Mouse (Mus musculus) large intestine, adult 2 months (tissue): ENCODE results near the gene Gm49395. TPM values are rescaled to one million over a fixed set of nuclear protein-coding genes. Genes with fewer than 3 reads are reported as not detected.

Experiments
- DNase-seq: peaks from one replicate; pipeline ENCODE4 v3.0.0-alpha.2; 2012; ENCODE audit warnings: low read depth, low spot score
- WGBS: fragments of 180-500 bp; shearing (Covaris S2); methylation state at CpG from one replicate; pipeline ENCODE4 v1.1.7; 2018; 5-methylcytosine and 5-hydroxymethylcytosine counted together
- polyA plus RNA-seq: library from polyadenylated mRNA; depleted of rRNA; stranded (reverse); fragments of >200 nt; gene quantifications from 2 replicates; pipeline ENCODE4 v1.2.3, GENCODE M21; 2012

Gene Gm49395
- polyA plus RNA-seq, 1 experiment = 3.3 TPM

DNA sequence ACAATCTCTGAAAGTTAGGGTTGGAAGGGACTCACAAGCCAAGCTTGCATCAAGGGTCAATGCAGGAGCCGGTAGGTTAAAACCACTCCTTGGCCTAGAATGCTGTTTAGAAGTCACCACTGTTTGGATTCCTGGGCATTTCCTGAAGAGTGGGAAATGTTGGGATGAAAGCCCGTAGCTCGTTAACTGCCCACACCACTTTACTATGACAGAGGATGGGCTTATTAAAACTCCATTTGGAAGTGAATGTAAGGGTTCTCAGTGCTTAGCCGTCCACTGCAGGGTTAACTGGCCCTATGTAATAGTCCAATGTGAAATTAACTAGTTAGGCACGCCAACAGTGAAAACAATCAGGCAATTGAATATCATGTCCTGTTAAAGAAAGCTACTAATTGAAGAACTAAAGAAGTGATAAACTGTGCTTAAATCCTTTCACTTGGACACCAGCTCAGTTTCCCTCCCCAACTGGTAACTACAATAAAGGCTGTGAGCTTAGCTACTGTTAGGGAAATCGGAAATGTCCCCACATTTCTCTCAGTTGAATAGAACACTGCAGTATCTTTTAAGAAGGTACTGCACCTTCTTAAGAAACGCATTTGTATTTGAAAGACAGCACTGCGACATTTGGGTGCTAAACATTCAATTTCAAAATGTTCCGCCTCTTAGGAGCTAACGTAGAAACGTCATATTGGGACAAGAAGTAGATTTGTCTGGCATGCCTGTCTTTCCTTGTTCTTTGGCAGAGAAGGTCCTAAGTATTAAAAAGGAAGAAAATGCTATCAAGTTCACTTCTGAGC lies 1.1 kb downstream of the Gm49395 start:
- WGBS = 14% methylated on average over 11 of the region's 11 CpGs

GRCm38 (mm10) chr13:115099381-115099780 lies 2.3 kb downstream of the Gm49395 start:
- DNase-seq = no peak
- WGBS = 77% methylated on average over 9 of the region's 9 CpGs

More for the DNA sequence above, 1.1 kb downstream of the Gm49395 start:
- no peak for DNase-seq

DNA sequence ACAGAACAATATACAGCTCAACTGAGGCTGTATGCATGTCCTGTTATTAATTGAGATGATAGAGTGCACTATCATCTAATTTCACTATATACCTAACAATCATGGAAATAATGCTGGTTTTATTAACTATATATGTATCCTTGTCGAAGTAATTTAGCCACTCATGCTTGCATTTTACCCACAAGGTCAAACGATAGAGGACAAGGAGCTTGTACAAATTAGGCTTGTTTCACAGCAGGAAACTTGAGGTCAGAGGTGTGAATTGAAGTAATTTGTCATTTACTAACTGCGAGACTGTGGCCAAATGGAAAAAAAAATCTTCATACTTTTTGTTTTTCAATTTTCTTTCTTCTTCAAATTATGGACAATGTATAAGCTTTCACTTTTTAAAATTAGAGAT lies 3.5 kb downstream of the Gm49395 start:
- WGBS = 83% methylated on average over 3 of the region's 3 CpGs

GRCm38 (mm10) chr13:115096965-115097364 lies 4.8 kb downstream of the Gm49395 start:
- DNase-seq = no peak
- WGBS = 39% methylated on average over 5 of the region's 5 CpGs

More for the DNA sequence above, 3.5 kb downstream of the Gm49395 start:
- no peak for DNase-seq

GRCm38 (mm10) chr13:115096216-115096615 lies 5.5 kb downstream of the Gm49395 start:
- WGBS = 7% methylated on average over 2 of the region's 2 CpGs
- no peak for DNase-seq

DNA sequence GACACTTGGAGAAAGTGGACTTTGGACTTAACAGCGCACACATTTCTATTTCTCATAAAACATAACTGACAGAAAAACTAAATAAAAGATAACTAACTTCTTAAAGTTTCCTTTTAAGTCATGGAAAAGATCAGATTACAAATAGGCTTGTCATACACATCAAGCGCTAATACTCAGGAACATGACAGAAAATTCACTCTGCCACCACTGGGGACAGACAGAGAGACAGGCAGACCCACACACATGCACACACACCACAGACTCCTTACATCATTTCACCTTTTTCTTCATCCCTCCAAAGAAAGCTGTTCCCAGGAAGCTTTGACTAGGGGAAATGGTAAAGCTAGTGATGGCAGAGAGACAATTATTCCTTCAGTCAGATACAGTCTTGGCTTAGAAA lies 6.3 kb downstream of the Gm49395 start:
- no peak for DNase-seq
- 38% methylated on average over 2 of the region's 2 CpGs for WGBS

GRCm38 (mm10) chr13:115091511-115091910 lies 10.2 kb downstream of the Gm49395 start:
- WGBS = 60% methylated on average over 3 of the region's 3 CpGs
- no peak for DNase-seq

- no peak for DNase-seq
- WGBS = 52% methylated on average over 9 of the region's 9 CpGs
Observed at GRCm38 (mm10) chr13:115090977-115091445, 10.7 kb downstream of the Gm49395 start.

DNA sequence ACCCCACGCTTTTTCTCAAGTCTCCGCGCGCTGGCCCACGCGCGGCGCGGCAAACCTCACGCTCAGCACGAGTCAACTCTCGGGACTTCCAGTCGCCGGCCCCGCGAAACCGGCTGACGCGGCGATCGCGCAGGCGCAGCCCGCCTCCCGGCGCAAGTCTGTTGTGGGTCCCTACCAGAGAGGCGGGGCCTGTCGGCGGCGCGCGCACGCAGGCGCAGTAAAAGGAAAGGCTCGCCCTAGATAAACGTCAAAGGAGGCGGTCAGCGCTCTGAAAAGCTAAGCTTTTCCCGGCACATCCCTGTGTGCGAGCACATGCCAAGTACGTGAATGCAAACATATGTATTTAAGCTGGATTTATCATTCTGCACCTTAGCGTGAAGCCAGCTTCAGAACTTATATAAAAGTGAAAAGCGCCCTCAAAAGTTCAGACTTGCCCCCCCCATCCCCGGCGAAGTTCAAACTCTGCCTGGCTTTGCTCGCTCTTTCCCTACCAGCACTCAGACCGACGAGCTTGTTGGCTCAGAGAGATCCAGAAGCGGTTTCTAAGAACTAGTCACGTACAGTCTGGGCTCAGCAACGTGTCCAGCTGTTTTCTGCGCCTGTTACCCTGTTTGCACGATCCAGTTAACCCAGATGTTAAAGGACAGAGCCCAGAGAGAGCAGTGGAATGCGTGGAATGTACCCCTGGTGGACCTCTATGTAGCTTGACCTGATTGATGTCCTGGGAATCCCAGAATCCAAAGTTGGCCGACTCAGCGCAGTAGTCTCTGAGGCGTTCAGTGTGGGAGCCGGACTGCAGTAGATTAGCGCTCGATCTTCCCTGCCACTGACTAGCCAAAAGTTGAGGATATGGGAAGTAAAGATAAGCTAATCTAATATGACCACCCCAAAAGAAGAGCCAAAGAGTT lies 11.4 kb downstream of the Gm49395 start, which contains the start of gene Pelo:
Gene Pelo (minus strand): TSS at position 118 of the 908 bp plus-strand sequence.
- under 1% methylated on average over 60 of the region's 60 CpGs for WGBS
- DNase-seq = peak; percentile 68

DNA sequence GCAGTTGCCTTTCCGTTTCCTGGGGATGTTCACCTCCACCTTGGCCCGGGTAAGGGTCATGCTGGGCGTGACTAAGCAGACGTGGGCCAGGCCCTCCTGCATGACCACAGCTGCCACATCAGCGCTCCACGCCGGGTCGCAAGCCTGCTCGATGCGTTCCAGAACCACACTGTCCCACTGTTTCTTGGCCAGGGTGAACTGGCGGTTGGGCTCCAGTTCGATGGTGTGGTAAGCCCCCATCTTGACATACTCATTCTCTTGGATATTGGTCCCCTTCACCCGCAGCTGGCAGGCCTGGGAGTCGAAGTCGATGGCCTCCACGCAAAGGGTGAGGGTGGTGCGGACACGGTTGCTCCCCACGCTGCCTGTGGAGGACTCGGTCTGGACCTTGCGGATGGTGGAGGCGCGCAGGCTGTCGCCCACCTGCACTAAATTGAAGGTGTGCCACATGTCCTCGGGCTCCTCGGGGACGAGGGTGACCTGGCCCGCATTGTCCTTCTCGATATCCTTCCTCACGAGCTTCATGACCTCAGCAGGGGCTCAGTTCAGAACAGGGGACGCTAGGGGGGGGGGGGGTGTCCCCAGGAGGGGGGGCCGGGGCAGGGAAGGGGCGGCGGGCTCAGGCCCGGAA lies 12.2 kb downstream of the Gm49395 start:
- no peak for DNase-seq
- 2% methylated on average over 33 of the region's 35 CpGs for WGBS

- WGBS = 15% methylated on average over 11 of the region's 11 CpGs
- no peak for DNase-seq
Observed at GRCm38 (mm10) chr13:115089020-115089394, 12.7 kb downstream of the Gm49395 start.

DNA sequence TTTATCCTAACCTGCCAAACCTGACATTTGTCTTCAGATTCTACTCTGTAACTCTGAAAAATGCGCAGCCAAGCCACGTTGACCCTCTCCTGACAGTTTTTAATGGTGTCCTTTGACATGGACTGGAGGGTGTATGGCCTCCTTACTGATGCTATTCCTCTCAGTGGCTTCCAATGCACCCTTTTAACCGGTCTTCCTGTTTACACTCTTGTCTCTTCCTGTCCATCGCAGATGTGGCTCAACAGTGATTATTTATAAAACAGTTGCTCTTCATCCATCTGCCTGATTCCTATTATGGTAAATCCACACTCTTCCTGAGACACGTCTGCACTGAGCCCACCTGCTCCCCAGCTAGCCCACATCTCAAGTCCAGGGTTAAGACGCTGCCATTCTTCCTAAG lies 15.7 kb downstream of the Gm49395 start:
- WGBS = 70% methylated on average over 6 of the region's 6 CpGs
- no peak for DNase-seq

DNA sequence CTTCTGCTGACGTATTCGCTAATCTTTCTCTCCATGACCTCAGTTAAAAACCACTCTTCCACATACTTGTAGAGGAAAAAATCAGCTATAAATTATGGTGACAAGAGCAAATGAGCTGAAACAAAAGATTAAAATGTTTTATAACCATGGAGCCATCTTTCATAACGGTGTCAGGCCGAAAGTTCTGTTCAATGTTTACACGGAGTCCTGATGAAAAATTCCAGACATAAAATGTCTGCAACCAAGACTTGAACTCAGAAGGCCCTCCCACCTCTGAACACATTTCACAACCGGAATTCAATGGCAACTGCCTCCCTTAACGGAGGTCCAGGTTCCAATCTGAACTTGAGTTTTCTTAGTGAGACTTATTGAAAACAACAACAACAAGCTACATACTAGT lies 19.4 kb downstream of the Gm49395 start:
- 67% methylated on average over 7 of the region's 7 CpGs for WGBS
- no peak for DNase-seq

GRCm38 (mm10) chr13:115079996-115080585 lies 21.6 kb downstream of the Gm49395 start:
- 83% methylated on average over 3 of the region's 3 CpGs for WGBS
- no peak for DNase-seq

DNA sequence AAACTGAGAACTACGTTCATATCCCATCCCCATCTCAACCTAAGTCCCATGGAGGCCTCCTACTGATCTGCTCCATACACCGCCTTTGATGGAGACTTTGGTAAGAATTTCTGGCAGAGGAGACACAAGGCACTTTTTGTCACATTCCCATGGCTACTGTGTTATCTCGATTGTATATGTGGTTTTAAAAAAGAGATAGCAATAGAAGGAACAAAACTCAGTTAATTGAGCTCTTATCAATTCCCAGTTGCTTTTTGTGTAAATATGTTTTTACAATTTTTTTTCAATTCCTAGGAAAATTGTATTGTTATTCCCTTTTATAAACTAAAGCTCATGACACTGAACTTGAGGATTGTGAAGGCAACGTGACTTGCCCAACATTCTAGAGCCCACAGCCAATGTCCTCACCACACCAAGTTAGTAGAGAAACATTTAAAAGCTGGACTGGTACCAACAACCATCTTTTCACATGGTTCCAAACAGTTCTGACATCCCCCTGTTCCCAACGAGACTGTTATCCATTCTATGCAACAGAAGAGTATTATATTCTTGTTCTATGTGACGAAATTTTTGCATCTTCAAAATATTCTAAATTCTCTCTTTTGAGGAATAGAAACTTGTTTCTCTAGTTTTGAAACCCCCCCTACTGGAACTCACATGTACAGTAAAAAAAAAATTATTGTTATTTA lies 22.6 kb downstream of the Gm49395 start:
- no peak for DNase-seq
- WGBS = 68% methylated on average over 6 of the region's 6 CpGs

- DNase-seq = no peak
- WGBS = 76% methylated on average over 9 of the region's 9 CpGs
Observed at GRCm38 (mm10) chr13:115077346-115078134, 24.2 kb downstream of the Gm49395 start.

GRCm38 (mm10) chr13:115072386-115072785 lies 29.3 kb downstream of the Gm49395 start:
- WGBS = 75% methylated on average over 6 of the region's 6 CpGs
- DNase-seq = no peak

- DNase-seq = no peak
- 77% methylated on average over 3 of the region's 3 CpGs for WGBS
Observed at GRCm38 (mm10) chr13:115071431-115071830, 30.3 kb downstream of the Gm49395 start.
